Mouse (Mus musculus) C2C12 (cell line): Measurements from ENCODE around the gene Gabra4.

Source experiments
- CEBPB ChIP-seq: IDR thresholded peaks from one replicate; pipeline ENCODE4 v1.6.1; 2011; ENCODE audit warnings: low read depth, mild to moderate bottlenecking, control low read depth, moderate library complexity
- CTCF ChIP-seq: IDR thresholded peaks from one replicate; pipeline ENCODE4 v1.5.1; 2011; ENCODE audit not compliant: control insufficient read depth, insufficient read depth, insufficient read length
- MAX ChIP-seq: IDR thresholded peaks from one replicate; pipeline ENCODE4 v1.6.1; 2011; ENCODE audit warnings: mild to moderate bottlenecking, control low read depth
- MYOD1 ChIP-seq: IDR thresholded peaks from one replicate; pipeline ENCODE4 v1.6.1; 2011; ENCODE audit warnings: low read depth; ENCODE audit not compliant: control insufficient read depth, insufficient read length
- USF1 ChIP-seq: IDR thresholded peaks from one replicate; pipeline ENCODE4 v1.6.1; 2011; ENCODE audit warnings: low read depth, mild to moderate bottlenecking, control low read depth, moderate library complexity

GRCm38 (mm10) chr5:71608735-71609134 is 49.4 kb downstream of the Gabra4 start:
- no peak for TF ChIP-seq MAX
- no peak for TF ChIP-seq CTCF
- no peak for TF ChIP-seq MYOD1
- TF ChIP-seq USF1: no peak
- no peak for TF ChIP-seq CEBPB
